Mouse (Mus musculus) small intestine, adult 2 months (tissue): ENCODE data around the gene Golga5. TPM values are rescaled to one million over a fixed set of nuclear protein-coding genes. Genes with fewer than 3 reads are reported as not detected.
A peak's percentile ranks its signal among the peaks of the same experiment; 100 is the strongest.

Experiments
- H3K27ac ChIP-seq: fragments of 200-500 bp; 2 replicates; pipeline ENCODE4 v1.5.1; 2012; ENCODE audit warnings: low read depth, low read length, control low read depth, inconsistent platforms; ENCODE audit not compliant: insufficient read depth
- H3K27me3 ChIP-seq: fragments of 200-500 bp; 2 replicates; pipeline ENCODE4 v1.6.1; 2012; ENCODE audit warnings: mild to moderate bottlenecking, moderate library complexity, low read length, inconsistent platforms; ENCODE audit not compliant: control insufficient read depth, insufficient read depth
- H3K36me3 ChIP-seq: fragments of 200-500 bp; 2 replicates; pipeline ENCODE4 v1.6.1; 2012; ENCODE audit warnings: mild to moderate bottlenecking, low read length, control low read depth, inconsistent platforms; ENCODE audit not compliant: control insufficient read depth, insufficient read depth
- H3K4me1 ChIP-seq: fragments of 200-500 bp; 2 replicates; pipeline ENCODE4 v1.6.1; 2012; ENCODE audit warnings: low read length, inconsistent platforms, mixed read lengths; ENCODE audit not compliant: control insufficient read depth, insufficient read depth, insufficient read length
- H3K4me3 ChIP-seq: fragments of 200-500 bp; 2 replicates; pipeline ENCODE4 v1.5.1; 2012; ENCODE audit warnings: low read depth, mild to moderate bottlenecking, control low read depth, inconsistent platforms, low read length, moderate library complexity
- CTCF ChIP-seq: fragments of 200-500 bp; IDR thresholded peaks from 2 replicates; pipeline ENCODE4 v1.5.1; 2012; ENCODE audit warnings: low read depth, mild to moderate bottlenecking, control low read depth, inconsistent platforms, low read length, moderate library complexity, mixed read lengths; ENCODE audit not compliant: insufficient replicate concordance, insufficient read length; ENCODE audit errors: extremely low read depth
- POLR2A ChIP-seq: fragments of 200-500 bp; IDR thresholded peaks from 2 replicates; pipeline ENCODE4 v1.6.1; 2012; ENCODE audit warnings: low read depth, mild to moderate bottlenecking, control low read depth, inconsistent platforms, low read length, moderate library complexity
- WGBS: fragments of 180-500 bp; shearing (Covaris S2); methylation state at CpG from one replicate; pipeline ENCODE4 v1.1.7; 2018; 5-methylcytosine and 5-hydroxymethylcytosine counted together
- polyA plus RNA-seq: library from polyadenylated mRNA; depleted of rRNA; stranded (reverse); fragments of >200 nt; gene quantifications from 2 replicates; pipeline ENCODE4 v1.2.3, GENCODE M21; 2012

The Golga5 gene
- polyA plus RNA-seq, 1 experiment = 7.8 TPM

DNA sequence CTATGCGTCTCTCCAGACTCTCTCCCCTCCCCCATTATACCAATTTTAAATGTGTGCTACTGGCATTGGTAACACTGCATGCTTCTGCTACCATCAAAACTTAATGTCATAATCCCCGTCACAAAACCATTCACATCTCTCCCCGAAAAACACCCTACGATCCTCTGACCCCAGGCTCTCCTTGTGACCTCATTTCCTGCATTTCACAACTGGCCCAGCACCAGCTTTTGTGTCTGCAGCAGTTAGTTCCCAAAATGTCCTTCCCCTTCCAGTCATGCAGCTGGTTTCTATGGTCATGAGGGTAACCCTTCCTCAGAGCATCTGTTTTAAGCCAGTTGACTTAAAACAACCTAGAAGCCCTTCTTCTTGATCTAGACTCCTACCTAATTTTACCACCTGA lies 23.5 kb upstream of the Golga5 start:
- H3K27ac ChIP-seq = peak overlapping the region; percentile 21; the same call in 1 of the 2 replicates
- 70% methylated on average over 4 of the region's 4 CpGs for WGBS

GRCm38 (mm10) chr12:102450437-102450836 lies 18.5 kb upstream of the Golga5 start:
- TF ChIP-seq CTCF = no peak
- Histone ChIP-seq H3K27me3 (no peaks in the 10 kb centered on the region), H3K4me1 (peaks cover 10% of the 10 kb centered on the region), H3K4me3 (no peak overlapping the region), H3K36me3 (no peaks in the 10 kb centered on the region), H3K27ac (peak overlapping the region; percentile 58)
- WGBS = 66% methylated on average over 10 of the region's 10 CpGs

More for the DNA sequence above, 23.5 kb upstream of the Golga5 start:
- H3K27me3 ChIP-seq = no peaks in the 10 kb centered on the region
- TF ChIP-seq CTCF = no peak
- no peak for TF ChIP-seq POLR2A
- no peaks in the 10 kb centered on the region for H3K36me3 ChIP-seq
- H3K4me3 ChIP-seq = no peak overlapping the region
- H3K4me1 ChIP-seq = no peaks in the 10 kb centered on the region; the same call in 1 of the 2 replicates

DNA sequence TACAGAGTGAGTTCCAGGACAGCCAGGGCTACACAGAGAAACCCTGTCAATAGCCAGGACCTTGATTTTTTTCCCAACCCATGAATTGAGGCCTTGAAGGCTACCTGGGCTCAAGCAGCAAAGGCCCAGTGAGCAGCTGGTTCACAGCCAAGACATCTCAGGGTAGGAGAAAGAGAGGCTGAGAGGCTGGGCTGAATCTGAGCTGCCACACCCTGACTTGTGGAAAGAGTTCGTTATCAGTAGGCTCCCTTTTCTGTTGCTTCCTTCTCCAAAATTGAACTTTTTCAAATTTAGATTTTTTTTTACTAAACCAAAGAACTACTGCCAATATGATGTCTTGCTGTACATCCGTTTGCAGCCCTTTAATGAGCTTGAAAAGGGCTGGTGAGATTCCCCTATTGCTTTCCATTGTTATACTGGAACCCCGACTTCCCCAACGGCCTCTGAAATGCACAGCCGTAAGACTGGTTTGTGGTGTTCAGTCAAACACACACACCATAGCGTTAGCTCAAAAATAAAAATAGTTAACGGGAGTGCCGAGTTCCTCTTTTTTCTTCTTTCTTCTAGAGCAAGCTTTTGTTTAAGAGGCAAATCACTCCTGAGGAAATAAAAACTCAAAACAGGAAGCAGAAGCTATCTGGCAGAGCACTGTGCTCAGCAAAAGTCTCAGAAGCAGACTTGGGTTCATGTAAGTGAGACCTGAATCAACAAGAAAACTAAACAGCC lies 17.6 kb upstream of the Golga5 start:
- H3K36me3 ChIP-seq = no peaks in the 10 kb centered on the region
- TF ChIP-seq CTCF = no peak
- TF ChIP-seq POLR2A = no peak
- H3K27ac ChIP-seq = peak overlapping the region; percentile 58
- no peaks in the 10 kb centered on the region for H3K27me3 ChIP-seq
- H3K4me3 ChIP-seq = no peak overlapping the region
- peaks cover 11% of the 10 kb centered on the region for H3K4me1 ChIP-seq
- WGBS = 67% methylated on average over 8 of the region's 8 CpGs

DNA sequence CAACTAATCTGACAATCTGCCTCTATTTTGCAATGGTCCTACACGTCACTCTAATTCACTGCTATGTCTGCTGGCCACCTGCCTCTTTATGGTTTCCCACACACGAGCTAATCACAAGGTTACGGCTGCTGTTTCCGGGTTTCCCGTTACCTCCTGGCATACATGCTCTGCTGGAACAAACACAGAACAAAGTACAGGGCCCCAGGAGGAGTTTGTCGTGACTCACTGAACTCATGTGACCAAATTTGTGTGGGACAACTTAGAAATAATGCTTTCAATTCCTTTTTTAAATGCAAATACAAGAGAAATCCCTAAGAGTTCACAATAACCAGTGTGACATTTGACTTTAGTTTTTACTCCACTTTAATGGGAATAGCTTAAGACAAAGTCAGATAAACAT lies 15.4 kb upstream of the Golga5 start:
- Histone ChIP-seq H3K4me1 (peaks cover 11% of the 10 kb centered on the region), H3K36me3 (no peaks in the 10 kb centered on the region), H3K27ac (peak overlapping the region; percentile 50), H3K4me3 (no peak overlapping the region), H3K27me3 (no peaks in the 10 kb centered on the region)
- 6% methylated on average over 6 of the region's 6 CpGs for WGBS
- TF ChIP-seq POLR2A (no peak), CTCF (no peak)

GRCm38 (mm10) chr12:102456467-102457193 lies 12.3 kb upstream of the Golga5 start:
- peak overlapping the region; percentile 62 for H3K27ac ChIP-seq

GRCm38 (mm10) chr12:102460014-102460413 lies 8.9 kb upstream of the Golga5 start:
- Histone ChIP-seq H3K36me3 (no peaks in the 10 kb centered on the region), H3K4me3 (no peak overlapping the region), H3K4me1 (peaks cover 2% of the 10 kb centered on the region; the same call in 1 of the 2 replicates), H3K27ac (no peak overlapping the region), H3K27me3 (no peaks in the 10 kb centered on the region)
- 44% methylated on average over 5 of the region's 5 CpGs for WGBS
- TF ChIP-seq CTCF = no peak
- TF ChIP-seq POLR2A = no peak

More at GRCm38 (mm10) chr12:102456467-102457193, 12.3 kb upstream of the Golga5 start:
- no peak for TF ChIP-seq POLR2A
- no peak for TF ChIP-seq CTCF
- Histone ChIP-seq H3K27me3 (no peaks in the 10 kb centered on the region), H3K36me3 (no peaks in the 10 kb centered on the region), H3K4me1 (peaks cover 6% of the 10 kb centered on the region), H3K4me3 (no peak overlapping the region)
- 48% methylated on average over 7 of the region's 7 CpGs for WGBS

DNA sequence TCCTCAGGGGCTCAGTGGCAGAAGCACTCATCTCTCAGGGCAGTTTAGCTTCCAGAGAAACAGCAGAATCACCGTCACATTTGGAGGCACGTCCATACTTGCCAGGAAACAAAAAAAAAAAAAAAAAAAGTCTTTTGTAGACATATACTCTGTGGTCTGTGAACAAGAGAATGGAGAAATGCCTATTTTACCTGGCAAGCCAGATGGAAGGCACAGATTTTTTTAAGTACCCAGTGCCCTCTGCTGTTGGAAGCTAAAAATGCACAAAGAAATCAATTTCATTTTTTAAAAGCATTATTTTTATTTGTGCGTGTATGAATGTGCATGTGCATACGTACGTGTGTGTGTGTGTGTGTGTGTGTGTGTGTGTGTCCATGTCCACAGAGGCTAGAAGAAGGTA lies 7.8 kb upstream of the Golga5 start:
- Histone ChIP-seq H3K4me1 (no peaks in the 10 kb centered on the region; the same call in 1 of the 2 replicates), H3K4me3 (no peak overlapping the region), H3K36me3 (no peaks in the 10 kb centered on the region), H3K27ac (no peak overlapping the region), H3K27me3 (no peaks in the 10 kb centered on the region)
- WGBS = 51% methylated on average over 5 of the region's 5 CpGs
- TF ChIP-seq CTCF = no peak
- no peak for TF ChIP-seq POLR2A
